Mouse (Mus musculus): ENCODE measurements at regions not wholly inside any gene's neighbourhood (a gene's known extent, or its start where the extent isn't known, plus 50 kb on each side); places are given as distances from the start of the nearest gene placed in this dataset.

DNA sequence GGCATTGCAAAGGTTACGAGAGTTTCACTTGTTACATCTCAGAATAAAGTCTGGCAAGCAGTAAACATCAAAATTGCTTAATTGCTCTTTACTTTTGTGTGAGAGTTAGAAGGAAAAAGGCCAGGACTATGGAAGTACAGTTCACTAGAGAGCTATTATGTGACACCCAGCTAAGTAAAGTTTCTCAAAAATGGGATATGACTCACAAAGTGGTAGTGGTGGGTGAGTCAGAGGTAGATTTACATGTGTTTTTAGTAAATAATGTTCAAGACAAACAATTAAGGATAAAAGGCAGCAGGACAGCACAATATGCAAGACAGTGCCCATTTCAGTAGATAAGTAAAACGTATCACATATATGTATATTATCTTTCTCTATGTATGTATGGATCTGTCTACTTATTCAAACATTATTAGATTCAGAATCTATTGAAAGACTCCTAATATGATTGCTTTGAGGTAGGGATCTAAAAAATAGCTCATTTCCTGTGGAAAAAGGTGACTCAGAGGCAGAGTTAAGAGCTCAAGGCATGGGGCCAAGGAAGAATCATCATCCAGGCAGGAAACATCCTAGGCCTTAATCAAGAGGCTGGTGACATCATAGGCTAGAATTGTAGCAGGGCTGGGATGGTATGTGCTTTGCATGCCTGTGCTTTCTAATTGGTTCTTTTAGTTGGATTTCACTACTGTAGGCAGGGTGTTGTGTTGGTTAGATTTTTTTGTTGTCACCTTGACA is 211.2 kb downstream of the C1d start:
- peak; percentile 9 for DNase-seq

- peak; percentile 7 for DNase-seq
These were observed 224.1 kb downstream of the C1d start for GRCm38 (mm10) chr11:17481436-17481996.

DNA sequence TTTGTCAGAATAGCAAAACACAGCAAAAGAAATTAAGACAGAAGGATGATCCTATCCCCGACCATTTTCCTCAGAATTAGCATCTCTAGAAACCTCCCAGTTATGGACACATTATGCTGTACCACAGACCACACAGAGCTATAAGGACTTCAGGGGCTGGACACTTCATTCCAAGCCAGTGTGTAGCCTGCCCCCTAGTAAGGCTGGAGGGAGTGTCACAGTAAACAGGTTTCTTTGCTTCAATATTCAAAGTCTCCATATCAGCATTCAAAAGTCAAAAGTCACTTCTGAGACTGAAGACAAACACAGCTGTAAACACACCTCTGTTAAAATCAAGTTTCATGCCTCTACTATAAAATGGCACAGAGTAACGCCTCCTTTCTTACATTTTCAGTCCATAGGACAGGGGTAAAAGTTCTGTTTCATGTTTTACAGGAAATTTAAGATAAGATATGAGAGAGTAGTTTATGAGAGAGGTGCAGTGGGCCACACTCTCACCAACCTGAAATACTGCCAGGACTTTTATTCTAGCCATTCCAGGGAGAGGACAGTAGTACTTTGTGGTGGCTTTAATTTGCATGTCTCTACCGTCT is 226.6 kb downstream of the C1d start:
- no peak for DNase-seq

DNA sequence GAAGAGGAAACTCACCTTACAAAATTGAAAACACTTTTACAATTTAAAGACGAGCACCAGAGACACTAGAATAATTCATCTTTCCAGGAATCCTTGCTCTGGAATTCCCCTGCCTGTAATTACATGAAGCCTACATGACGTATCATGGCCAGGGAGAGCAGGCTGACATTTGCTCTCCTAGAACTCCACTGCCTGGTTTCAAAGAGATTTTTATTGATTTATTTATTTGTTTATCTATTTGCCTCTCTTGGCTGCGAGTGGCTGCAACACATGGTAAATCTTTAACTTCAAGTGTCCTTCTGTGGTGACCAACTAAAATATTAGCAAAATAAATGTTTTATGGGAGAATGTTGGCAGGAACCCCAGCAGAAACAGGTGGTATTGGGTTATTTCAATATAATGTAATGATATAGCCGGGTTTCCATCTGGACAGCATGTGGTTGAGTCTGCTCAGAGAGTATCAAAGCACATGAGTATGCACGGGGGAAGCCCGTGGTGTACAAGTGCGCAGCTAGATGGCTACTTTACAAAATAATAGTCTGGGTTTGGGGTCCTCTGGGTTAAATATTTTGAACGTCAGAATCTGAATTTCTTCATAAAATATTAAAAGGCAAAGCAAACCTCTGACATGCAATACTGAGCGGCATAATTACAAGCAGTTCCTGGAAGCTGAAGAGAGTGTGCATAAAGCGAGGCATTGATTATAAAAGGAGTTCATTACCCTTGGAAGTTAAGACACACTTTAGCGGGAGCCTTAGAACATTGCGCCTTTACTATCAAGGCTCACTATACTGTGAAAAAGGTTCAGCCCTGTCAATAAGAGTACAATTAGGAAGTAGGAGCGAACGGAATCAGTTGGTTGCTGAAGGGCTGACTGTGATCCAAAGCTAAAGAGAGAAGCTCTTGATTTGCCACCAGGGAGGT is 244.0 kb downstream of the C1d start:
- DNase-seq: no peak

GRCm38 (mm10) chr11:17502052-17502451 is 244.7 kb downstream of the C1d start:
- no peak for DNase-seq

DNA sequence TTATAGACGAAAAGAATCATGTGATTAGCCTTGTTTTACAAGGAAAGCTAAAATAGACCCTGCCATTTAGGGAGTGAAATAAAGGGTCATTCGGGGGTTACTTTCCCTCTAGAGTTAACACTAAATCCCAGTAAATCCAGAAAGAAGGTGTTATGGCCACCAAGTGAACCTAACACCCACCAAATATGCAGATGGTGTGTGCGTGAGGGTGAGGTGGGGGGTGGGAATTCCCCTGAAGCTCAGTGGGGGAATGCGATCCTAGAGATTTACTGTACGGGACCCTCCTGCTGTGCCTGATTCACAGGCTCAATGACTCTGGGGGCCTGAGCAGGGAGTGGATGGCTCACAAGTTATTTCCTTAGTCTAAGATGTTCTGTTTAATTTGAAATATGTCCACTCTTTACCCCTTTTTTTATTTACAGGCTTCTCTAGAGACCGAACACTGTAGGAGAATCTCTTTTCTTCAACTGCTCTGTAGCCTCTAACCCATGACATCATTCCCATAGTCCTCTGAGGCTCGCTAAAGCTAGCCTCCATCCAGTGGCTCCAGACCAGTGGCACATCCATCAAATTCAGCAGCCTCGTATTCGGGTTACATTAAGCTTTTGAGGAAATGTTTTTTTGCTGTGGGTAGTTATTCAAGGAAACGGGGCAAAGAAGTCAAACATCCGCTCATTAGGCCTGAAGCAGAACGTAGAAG is 265.0 kb downstream of the C1d start:
- DNase-seq: no peak

- DNase-seq: no peak
These were observed 265.9 kb downstream of the C1d start for GRCm38 (mm10) chr11:17523329-17523728.

DNA sequence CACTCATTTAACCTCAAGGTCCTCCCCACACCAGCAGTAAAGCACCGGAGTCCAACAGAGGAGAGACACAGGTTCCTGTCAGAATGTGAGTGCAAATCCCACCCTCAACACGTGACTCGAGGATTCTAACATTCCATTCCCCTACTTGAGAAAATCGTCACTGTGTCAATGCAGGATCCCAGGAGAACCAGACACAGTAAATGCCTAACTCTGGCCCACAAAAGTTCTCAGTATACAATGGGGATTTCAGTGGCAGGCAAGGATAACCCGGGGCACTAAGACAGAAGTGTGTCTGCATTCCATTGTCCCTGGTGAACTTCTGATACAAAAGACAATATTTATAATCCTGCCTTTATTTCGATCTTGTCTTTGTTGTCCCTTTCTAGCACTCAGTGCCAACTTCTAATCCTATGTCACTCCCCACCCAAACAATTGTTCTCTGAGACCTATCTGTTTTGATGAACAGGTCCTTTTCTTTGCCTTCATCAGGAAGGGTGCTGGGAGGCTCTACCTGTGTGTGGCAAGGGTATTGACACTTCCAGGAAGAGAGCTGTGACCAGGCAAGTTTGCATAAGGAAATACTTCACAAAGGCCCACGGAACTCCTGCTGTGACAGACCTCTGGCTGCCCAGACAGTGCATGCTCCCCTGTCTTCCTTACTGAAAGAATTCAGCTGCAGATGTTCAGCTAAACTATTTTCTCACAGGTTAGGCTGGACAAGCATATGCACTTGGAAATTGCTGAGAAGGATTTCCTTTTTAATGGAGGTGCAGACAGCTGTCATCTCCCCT is 267.8 kb downstream of the C1d start:
- DNase-seq: no peak

DNA sequence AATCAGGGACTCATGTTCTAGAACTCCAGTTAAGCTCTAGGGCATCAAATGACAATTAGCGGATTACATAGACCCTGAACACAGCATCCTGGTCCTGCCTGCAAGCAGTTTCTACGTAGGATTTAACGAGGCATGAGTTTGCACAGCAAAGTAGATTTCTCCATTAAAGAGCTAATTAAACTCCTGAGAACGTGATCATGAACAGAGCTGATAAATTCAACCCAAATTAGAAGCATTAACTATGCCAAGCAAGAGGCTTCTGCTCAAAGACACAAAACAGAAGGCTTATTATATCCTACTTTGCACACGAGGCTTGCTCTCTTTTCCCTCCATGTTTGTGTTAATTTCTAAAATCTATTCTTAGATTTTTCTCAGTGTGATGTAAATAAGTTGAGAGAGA is 269.1 kb downstream of the C1d start:
- no peak for DNase-seq

DNA sequence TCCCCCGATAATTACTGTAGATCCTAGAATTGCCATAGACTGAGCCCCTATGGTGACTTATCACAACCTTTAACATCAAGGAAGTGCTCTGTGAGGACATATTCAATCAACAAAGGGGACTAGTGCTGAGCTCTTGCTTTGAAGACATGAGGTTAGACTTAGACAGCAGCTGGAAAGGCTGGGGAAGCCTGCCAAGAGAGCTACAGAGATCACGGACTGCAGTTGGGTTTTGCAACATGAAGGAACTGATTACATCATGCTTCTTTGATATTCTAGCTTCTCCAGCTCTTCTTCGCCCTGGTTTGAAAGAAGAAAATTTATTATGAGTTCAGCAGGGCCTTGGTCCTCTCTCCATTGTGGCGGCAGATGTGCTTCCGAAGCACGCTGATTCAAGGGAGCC is 271.2 kb downstream of the C1d start:
- peak; percentile 58 for DNase-seq

GRCm38 (mm10) chr11:17533706-17534105 is 276.3 kb downstream of the C1d start:
- peak; percentile 2 for DNase-seq

DNA sequence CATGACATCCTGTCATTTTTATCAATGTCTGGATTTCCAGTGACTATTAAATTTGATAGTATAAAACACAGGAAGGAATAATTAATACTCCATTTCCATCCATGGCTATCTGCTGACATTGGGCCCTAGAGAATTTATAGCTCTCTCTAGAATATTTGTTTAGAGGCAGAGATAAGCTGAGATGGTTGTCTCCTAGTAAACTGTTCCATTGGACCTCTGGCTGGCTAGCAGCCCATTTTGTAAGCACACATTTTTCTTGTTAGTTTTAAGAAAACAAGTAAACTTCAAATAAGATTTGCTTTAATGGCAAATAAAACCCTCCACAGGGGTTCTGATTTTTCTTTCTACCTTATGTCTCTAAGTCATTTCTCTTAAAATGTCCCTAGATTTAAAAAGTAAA is 288.9 kb downstream of the C1d start:
- DNase-seq: no peak

GRCm38 (mm10) chr11:17549148-17549547 is 291.8 kb downstream of the C1d start:
- DNase-seq: no peak

- DNase-seq: no peak
These were observed 297.9 kb downstream of the C1d start for GRCm38 (mm10) chr11:17555276-17555675.

GRCm38 (mm10) chr11:17591780-17592487 is 334.6 kb downstream of the C1d start:
- DNase-seq: no peak

- peak; percentile 32 for DNase-seq
These were observed 346.5 kb downstream of the C1d start for GRCm38 (mm10) chr11:17603726-17604493.

DNA sequence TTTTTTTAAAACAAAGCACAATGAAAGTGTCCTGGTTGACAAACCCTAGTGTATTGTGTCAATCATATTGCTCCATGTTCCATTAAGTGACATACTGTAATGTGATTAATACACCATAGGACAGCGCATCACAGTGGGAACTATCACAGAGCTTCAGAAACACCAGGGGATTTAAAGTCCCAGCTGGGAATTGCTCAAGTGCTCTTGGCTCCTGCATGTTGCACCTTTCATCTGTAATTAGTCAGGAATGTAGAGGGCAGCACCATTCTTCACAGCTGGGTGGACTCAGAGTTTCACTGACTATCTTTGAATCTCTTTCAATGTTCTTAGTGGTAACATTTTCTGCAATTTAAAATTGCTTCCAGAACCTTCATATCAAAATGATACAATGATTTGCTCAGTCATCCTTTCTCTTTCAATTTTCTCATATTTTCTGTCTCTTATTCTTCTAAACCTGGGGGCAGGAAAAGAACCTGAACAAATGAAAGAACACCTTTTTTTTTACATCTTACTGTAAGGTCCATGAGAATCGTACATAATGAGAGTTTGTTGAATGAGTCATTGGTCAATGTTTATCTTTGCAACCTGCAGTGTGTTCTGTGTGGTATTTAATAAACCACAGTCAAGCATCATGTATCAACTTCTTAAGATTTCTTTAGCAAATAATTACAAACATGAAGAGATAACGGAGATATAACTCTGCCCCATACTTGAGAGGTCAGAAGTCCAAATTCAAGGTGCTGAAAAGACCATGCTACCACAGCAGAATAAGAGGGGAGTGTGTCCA is 333.0 kb downstream of the Etaa1 start:
- no peak for DNase-seq

DNA sequence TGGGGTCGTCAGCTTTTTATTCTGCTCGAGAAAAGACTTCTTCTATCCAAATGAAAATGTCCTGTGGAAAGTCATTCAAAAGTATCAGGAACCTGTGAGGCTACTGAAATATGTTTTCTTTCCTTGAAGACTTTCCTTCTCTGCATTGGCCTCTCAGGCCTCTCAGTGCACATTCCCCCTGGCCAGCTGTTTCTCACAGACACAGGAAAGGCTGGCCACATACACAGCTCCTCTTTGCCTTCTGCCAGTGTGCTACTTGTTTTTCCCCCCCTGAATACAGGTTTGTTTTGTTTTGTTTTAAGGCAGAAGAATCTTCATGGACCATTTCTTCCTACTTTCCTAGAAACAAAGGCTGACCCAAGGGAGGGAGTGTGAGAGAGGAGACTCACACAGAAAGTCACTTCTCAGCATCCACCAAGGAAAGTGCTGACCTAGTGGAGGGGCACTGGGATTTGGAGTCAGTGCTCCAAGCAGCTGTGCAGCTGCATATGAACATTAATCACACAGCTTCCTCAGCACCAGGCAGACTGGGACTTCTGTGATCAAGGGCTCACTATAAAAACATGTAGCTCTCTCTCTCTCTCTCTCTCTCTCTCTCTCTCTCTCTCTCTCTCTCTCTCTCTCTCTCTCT is 324.0 kb downstream of the Etaa1 start:
- DNase-seq: no peak

DNA sequence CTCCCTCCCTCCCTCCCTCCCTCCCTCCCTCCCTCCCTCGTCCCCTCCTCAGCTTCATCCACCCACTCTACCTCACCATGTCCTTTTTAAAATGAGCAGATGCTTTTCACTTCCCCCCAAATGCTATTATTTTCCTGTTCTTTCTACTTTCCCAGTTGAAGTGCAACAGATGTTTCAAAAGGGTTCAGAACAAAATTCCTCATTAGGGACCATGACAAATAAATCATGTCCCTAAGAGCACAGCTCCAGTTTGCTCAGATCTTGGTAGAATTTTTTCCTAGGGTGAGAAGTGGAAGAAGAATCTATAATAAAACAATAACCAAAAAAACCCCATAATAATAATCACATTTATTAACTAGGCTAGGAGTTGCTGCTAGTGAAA is 323.5 kb downstream of the Etaa1 start:
- DNase-seq: no peak
